30 mouse cellular contexts compared by ENCODE assay signal in the genomic region with DNA sequence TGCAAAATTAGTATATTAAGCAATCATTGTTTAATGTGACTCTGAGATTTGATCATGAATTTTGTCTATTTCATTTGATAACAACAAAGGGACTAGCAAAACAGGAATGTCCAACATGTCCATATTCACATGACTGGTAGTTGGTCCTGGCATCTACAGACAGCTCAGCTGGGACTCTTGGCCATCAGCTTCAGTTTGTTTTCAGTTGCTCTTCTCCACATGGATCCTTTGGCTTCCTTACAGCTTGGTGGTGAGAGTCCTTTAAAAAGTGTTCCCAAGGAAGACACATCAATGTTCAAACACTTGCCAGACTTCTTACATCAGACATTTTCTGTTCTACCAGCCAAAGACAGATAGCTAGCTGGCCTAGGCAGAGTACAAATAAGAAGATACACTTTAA.
A peak's percentile ranks its signal among the peaks of the same experiment; 100 is the strongest.
DNase-seq lines count a peak whose midpoint lies in the region; ATAC-seq and TF ChIP-seq lines count a peak whose summit lies in the region.
"Had no signal": no experiment of that assay in that cellular context is flagged by ENCODE, and none has a peak within 500 bp of the region (broad histone marks: within the 10 kb centered on the region; RNA-seq: fewer than 3 reads in every experiment).

No protein-coding gene starts in this region.

- ATAC-seq in midbrain, embryonic 15.5 days (replicated peaks): no peak
- ATAC-seq: CD4-positive, CD25-positive, alpha-beta regulatory T cell, adult 4 months; forebrain, embryonic 16.5 days; hindbrain, embryonic 16.5 days had no signal

- no peak for TF ChIP-seq POLR2A in cerebellum, adult 2 months (IDR thresholded peaks at IDR 0.05; ENCODE audit: borderline replicate concordance, insufficient read depth, low read length)

- intact Hi-C loops in left cerebral cortex, postnatal 4 days (cut with DNase I): no loop called here
- intact Hi-C loops in left cerebral cortex, adult 2 months (cut with DNase I): no loop called here

- H3K9me3 ChIP-seq in midbrain, embryonic 15.5 days: no peaks in the 10 kb centered on the region
- H3K9me3 ChIP-seq: embryonic facial prominence, embryonic 12.5 days; forebrain, embryonic 10.5 days; kidney, embryonic 15.5 days; neural tube, embryonic 15.5 days; stomach, embryonic 15.5 days had no signal

- peak; percentile 1 for DNase-seq in left cerebral cortex, postnatal 4 days
- no peak for DNase-seq in left cerebral cortex, adult 2 months (ENCODE audit: extremely low spot score in 1 of 2, low spot score in 2 of 2)
- peak; percentile 37 to 87 for DNase-seq in cerebellum, adult 2 months
- DNase-seq in cerebellum, postnatal 14 days: peak; percentile 34 to 77
- no peak for DNase-seq in adrenal gland, postnatal 25 days
- no peak for DNase-seq in retina, postnatal 1 day
- DNase-seq: adrenal gland, postnatal 36 days; embryo, embryonic 11 days; gastrocnemius, postnatal 10 days; heart, postnatal 14 days; kidney, adult 18-20 months; kidney, postnatal 25 days; layer of hippocampus, postnatal 36 days; liver; lung, adult 2 months; lung, postnatal 10 days; midbrain, embryonic 14.5 days; right cerebral cortex, postnatal 25 days; thymus, postnatal 14 days had no signal

- no peak overlapping the region for H3K9ac ChIP-seq in midbrain, embryonic 15.5 days
- H3K9ac ChIP-seq: embryonic facial prominence, embryonic 12.5 days; kidney, embryonic 15.5 days; liver, embryonic 14.5 days; neural tube, embryonic 15.5 days; stomach, embryonic 15.5 days had no signal

- no peak overlapping the region for H3K4me2 ChIP-seq in midbrain, embryonic 15.5 days
- H3K4me2 ChIP-seq: embryonic facial prominence, embryonic 12.5 days; kidney, embryonic 15.5 days; neural tube, embryonic 15.5 days; stomach, embryonic 15.5 days had no signal

- no peak overlapping the region for H3K27ac ChIP-seq in left cerebral cortex, adult 2 months
- H3K27ac ChIP-seq in cerebellum, adult 2 months (ENCODE audit: insufficient read depth, low read length): no peak overlapping the region
- H3K27ac ChIP-seq in midbrain, embryonic 15.5 days: no peak overlapping the region
- H3K27ac ChIP-seq: embryonic facial prominence, embryonic 12.5 days; forebrain, embryonic 10.5 days; kidney, embryonic 15.5 days; liver, embryonic 14.5 days; macrophage; neural tube, embryonic 15.5 days; stomach, embryonic 15.5 days had no signal

- TF ChIP-seq CTCF in left cerebral cortex, adult 2 months (IDR thresholded peaks at IDR 0.05): no peak
- TF ChIP-seq CTCF in cerebellum, adult 2 months (IDR thresholded peaks at IDR 0.05; ENCODE audit: borderline replicate concordance, insufficient read depth, low read depth, low read length): no peak

- H3K4me1 ChIP-seq in cerebellum, adult 2 months (ENCODE audit: control insufficient read depth, insufficient read depth, low read length): no peaks in the 10 kb centered on the region; the same call in 1 of the 2 replicates
- no peaks in the 10 kb centered on the region for H3K4me1 ChIP-seq in midbrain, embryonic 15.5 days
- H3K4me1 ChIP-seq: embryonic facial prominence, embryonic 12.5 days; forebrain, embryonic 10.5 days; kidney, embryonic 15.5 days; neural tube, embryonic 15.5 days; stomach, embryonic 15.5 days had no signal

- H3K4me3 ChIP-seq in left cerebral cortex, adult 2 months: no peak overlapping the region
- H3K4me3 ChIP-seq in cerebellum, adult 2 months (replicated peaks; ENCODE audit: insufficient read depth, low read depth, low read length): no peak overlapping the region
- no peak overlapping the region for H3K4me3 ChIP-seq in midbrain, embryonic 15.5 days
- H3K4me3 ChIP-seq: embryonic facial prominence, embryonic 12.5 days; forebrain, embryonic 10.5 days; kidney, embryonic 15.5 days; neural tube, embryonic 15.5 days; stomach, embryonic 15.5 days had no signal

- no peaks in the 10 kb centered on the region for H3K36me3 ChIP-seq in midbrain, embryonic 15.5 days (replicated peaks)
- H3K36me3 ChIP-seq: embryonic facial prominence, embryonic 12.5 days; forebrain, embryonic 10.5 days; kidney, embryonic 15.5 days; neural tube, embryonic 15.5 days; stomach, embryonic 15.5 days had no signal

- H3K27me3 ChIP-seq in cerebellum, adult 2 months (ENCODE audit: control insufficient read depth, insufficient read depth, low read length): no peaks in the 10 kb centered on the region
- H3K27me3 ChIP-seq in midbrain, embryonic 15.5 days (replicated peaks): no peaks in the 10 kb centered on the region
- H3K27me3 ChIP-seq: embryonic facial prominence, embryonic 12.5 days; kidney, embryonic 15.5 days; neural tube, embryonic 15.5 days; stomach, embryonic 15.5 days had no signal

Comparison
In these comparisons a context has a peak if more than half of its experiments do, and no peak if none do; other contexts are left out.
1. DNase-seq: peak in left cerebral cortex, postnatal 4 days (single experiment), cerebellum, adult 2 months (2 of 2) and cerebellum, postnatal 14 days (2 of 2); none in left cerebral cortex, adult 2 months (0 of 2), adrenal gland, postnatal 25 days (single experiment) and retina, postnatal 1 day (single experiment).